Mouse (Mus musculus) frontal cortex, postnatal 36 days (tissue): ENCODE data around the gene Scgb1b29.
"Not testable (repeated sequence)": the region's sequence is repeated elsewhere in the genome, so short reads cannot be mapped to it uniquely, and the experiment has no call there.

Experiments used
- DNase-seq, 2 experiments: peaks; one replicate each; pipeline ENCODE4 v3.0.0; 2022; ENCODE audit warnings: low spot score in 2 of 2

The Scgb1b29 gene

GRCm38 (mm10) chr7:32441241-32441640, at the start of gene Scgb1b29:
TSS of gene Scgb1b29 (plus strand) at chr7:32441541.
- DNase-seq: not testable (repeated sequence)

- not testable (repeated sequence) for DNase-seq
These were observed 12.7 kb upstream of the Scgb1b29 start for GRCm38 (mm10) chr7:32428636-32429035.
